Mouse (Mus musculus) left cerebral cortex, postnatal 14 days (tissue): Measurements from ENCODE around the gene Glod4. TPM values are rescaled to one million over a fixed set of nuclear protein-coding genes. Genes with fewer than 3 reads are reported as not detected.

ENCODE experiments used
- DNase-seq, 2 experiments: peaks; one replicate each; pipeline ENCODE4 v3.0.0; 2021 to 2022; ENCODE audit warnings: low spot score in 2 of 2, mixed read lengths in 1 of 2
- intact Hi-C: fragments of 180-260 bp; cut with DNase I; formaldehyde crosslinking; loops from one replicate; pipeline ENCODE4 v1.15.1; 2025
- total RNA-seq, 2 experiments: library from RNA; stranded (reverse); gene quantifications; 2 replicates each; pipeline ENCODE4 v1.2.3; 2021

Gene Glod4
- total RNA-seq, 2 experiments from 2014 or later, result 44.5 to 46.3 TPM

DNA sequence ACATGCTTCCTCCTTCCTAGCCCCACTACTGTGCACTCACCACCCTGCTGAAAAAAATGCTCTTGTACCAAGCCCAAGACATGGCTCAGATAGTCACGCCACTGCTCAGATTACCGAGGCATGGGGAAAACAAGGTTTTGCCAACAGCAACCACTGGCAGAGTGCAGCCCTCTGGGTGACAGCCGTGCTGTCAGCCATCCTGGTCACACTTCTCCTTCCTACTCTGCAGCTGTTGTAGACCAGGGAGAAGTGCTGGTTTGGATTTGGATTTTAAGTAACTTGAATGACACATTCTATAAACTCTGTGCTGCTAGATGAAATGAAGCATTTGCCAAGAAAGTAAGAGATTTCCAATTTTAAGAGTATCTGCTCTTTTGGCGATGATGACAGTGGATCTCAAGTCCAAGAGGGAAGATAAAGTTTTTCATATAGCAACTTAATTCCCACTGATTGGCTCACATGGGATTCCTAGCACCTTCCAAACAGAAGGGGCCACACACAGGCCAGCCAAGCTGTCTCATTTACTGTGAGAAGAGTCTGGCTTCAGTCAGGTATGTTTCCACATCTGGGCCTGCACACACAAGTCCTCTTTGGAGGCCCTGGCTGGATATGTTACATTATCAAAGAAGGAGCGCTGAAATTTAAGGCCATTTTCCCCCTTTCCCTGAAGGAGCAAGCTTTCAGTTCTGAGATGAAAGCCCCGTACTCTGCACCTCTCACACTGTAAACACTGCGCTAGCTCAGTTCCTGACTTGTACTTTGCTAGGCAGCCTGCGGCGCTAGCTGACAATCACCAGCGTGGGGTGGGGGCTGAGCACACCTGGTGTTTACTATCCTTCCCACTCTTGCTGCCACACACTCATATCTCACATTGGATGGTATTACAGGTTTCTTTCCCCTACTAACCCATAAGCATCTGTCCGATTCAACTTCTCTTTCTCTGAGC is 136.7 kb downstream of the Glod4 start:
- DNase-seq, result no peak
- intact Hi-C loops, result no loop called here

DNA sequence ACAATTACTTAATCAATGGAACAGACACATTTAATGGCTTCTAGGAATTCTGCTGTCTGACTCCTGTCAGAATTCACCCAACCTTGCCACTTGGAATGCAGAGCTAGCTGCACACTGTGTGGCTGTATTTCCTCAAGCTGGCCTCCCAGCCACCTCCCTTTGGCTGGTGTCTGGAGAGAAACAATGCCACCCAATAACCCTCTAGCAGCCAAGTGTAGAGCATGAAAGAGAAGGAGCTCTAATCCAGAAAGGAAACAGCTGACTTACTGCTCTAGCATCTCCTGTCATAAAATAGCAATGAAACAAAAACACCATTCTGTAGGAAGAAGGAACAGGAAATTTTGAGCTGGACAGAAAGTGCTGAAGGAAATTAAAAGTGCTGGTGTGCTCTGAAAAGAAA is 142.4 kb downstream of the Glod4 start:
- intact Hi-C loops, result no loop called here
- no peak for DNase-seq

- intact Hi-C loops, result no loop called here
- no peak for DNase-seq
Observed at GRCm38 (mm10) chr11:76099193-76099975, 144.1 kb downstream of the Glod4 start.

DNA sequence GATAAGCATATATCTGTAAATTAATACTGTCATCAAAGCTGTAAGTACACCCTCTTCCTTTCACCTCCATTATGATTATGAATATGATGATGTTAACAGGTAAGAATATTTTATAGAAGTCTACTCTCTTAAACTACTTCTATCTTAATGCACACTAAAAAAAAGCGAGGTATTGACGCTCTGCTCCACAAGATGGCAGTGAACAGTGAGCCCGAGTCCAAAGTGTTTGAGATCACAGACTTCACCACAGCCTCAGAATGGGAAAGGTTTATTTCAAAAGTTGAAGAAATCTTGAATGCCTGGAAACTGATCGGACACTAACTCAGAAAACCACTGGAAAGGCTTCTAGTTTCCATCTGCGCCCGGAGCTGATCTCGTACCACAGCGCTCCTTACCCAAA is 149.9 kb downstream of the Glod4 start:
- no peak for DNase-seq
- intact Hi-C loops, result no loop called here

- intact Hi-C loops, result loop anchor here (5.0 kb wide), 1 partner anchor 78 kb away; no protein-coding TSS in a partner anchor
- DNase-seq, result no peak
Observed at GRCm38 (mm10) chr11:76089776-76090175, 153.7 kb downstream of the Glod4 start.

DNA sequence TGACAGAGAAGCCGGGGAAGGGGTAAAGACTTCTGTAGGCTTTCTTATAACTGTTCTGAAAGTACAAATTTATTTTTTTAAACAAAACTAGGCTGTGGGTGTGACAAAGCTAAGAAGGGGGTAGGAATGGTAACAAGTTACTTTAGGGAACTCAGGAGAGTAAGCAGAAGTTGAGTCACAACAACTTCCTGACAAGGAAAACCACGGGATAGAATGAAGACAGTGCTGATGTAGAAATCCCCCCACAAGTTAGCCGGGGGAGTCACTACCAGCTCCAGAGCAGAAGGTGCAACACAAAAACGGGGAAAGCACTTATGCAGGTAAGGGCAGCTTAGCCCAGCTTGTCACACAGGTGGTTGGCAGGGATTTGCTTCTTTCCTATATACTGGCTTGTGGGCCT is 155.0 kb downstream of the Glod4 start:
- intact Hi-C loops, result loop anchor here (5.0 kb wide), 1 partner anchor 79 kb away; no protein-coding TSS in a partner anchor
- no peak for DNase-seq

- intact Hi-C loops, result loop anchor here (5.0 kb wide), 1 partner anchor 81 kb away; no protein-coding TSS in a partner anchor
- peak; percentile 33 to 35 for DNase-seq
Observed at GRCm38 (mm10) chr11:76085898-76086591, 157.5 kb downstream of the Glod4 start.

DNA sequence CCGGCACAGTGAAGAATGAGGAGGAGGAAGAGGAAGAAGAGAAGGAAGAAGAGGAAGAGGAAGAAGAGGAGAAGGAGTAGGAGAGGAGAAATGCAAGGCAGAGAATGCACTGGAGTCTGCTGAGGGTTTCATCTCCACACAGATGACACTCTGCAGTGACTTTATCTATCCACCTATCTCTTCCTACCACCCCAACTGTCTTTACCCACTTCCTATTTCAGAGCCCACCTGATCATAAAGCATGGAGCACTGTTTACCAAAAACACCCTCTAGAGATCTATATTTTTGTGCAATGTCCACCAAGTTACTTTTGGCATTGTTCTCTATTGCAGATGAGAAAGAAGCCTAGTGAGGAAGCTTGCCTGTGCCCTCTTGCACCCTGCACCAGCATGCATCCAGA is 158.6 kb downstream of the Glod4 start:
- intact Hi-C loops, result loop anchor here (5.0 kb wide), 1 partner anchor 82 kb away; no protein-coding TSS in a partner anchor
- DNase-seq, result no peak

GRCm38 (mm10) chr11:76083941-76084367 is 159.6 kb downstream of the Glod4 start:
- no peak for DNase-seq
- intact Hi-C loops, result no loop called here

GRCm38 (mm10) chr11:76081048-76081640 is 162.4 kb downstream of the Glod4 start:
- intact Hi-C loops, result no loop called here
- DNase-seq, result no peak

- intact Hi-C loops, result no loop called here
Observed at GRCm38 (mm10) chr11:76080293-76080692, 163.2 kb downstream of the Glod4 start.

GRCm38 (mm10) chr11:76077341-76077740 is 166.2 kb downstream of the Glod4 start:
- DNase-seq, result no peak
- intact Hi-C loops, result loop anchor here (10.0 kb wide), 1 partner anchor 293 kb away; no protein-coding TSS in a partner anchor

More at GRCm38 (mm10) chr11:76080293-76080692, 163.2 kb downstream of the Glod4 start:
- no peak for DNase-seq

DNA sequence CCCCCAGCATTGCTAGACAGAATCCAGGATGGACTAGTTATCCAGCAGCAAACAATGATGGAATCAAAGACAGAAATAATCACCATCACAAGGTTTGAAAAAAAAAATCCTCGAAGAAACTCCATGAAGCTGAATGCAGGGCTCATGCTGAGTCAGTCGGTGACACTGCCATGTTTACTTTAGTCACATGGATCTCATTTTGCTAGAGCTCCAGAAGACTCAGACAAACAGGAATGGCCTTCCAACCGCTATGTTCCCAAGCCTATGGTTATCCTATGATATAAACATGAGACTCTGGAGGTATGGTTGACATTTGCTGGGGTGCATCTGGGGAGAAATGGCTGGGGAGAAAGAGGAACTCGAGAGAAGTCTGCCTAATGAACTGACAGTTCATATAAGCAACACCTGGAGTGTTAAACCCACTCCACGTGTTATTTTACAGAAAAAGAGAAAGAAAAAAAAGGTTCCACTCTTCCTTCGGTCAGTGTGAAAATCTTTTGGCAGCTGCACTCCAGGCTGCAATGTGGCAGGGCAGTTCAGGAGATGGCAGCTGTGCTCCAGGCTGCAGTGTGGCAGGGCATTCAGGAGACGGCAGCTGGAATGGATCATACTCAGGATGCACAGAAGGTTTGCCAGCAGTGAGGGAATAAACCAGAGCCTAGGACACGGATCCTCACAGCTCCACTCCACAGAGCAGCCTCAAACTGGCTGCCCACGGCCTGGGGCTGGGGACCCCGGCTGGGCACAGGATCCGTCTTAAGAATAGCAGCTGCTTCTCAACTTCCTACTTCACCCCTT is 169.0 kb downstream of the Glod4 start:
- intact Hi-C loops, result loop anchor here (10.0 kb wide), 1 partner anchor 290 kb away; no protein-coding TSS in a partner anchor
- DNase-seq, result no peak

Other genes starting within 250 kb of the Glod4 start
- 1 to 10 TPM; 3.8 to 6.8 TPM for gene 1700016K19Rik, start 243.8 kb downstream of the Glod4 start, total RNA-seq
- gene Rflnb, start 215.9 kb downstream of the Glod4 start, total RNA-seq, result 10 to 100 TPM; 14.3 to 15.8 TPM
- 10 to 100 TPM; 67.5 to 77.7 TPM for gene Vps53, start 64.1 kb downstream of the Glod4 start, total RNA-seq
- gene Fam57a, start 64.1 kb downstream of the Glod4 start, total RNA-seq, result 10 to 100 TPM; 17.4 to 17.6 TPM
- gene Dbil5, start 26.1 kb downstream of the Glod4 start, total RNA-seq, result under 1 TPM; 0.85 to 0.90 TPM
- 1 to 10 TPM; 5.7 to 8.3 TPM for gene Gemin4, start 26.1 kb downstream of the Glod4 start, total RNA-seq
- gene Mrm3, start within 50 bp of the Glod4 start, total RNA-seq, result 10 to 100 TPM; 15.0 to 15.1 TPM
- 10 to 100 TPM; 10.1 to 12.2 TPM for gene Nxn, start 155.4 kb upstream of the Glod4 start, total RNA-seq
- gene Timm22, start 163.2 kb upstream of the Glod4 start, total RNA-seq, result 10 to 100 TPM; 38.0 to 40.1 TPM